Mouse (Mus musculus): ENCODE results near the gene Pirb. TPM values are rescaled to one million over a fixed set of nuclear protein-coding genes. Genes with fewer than 3 reads are reported as not detected.
"Not testable (repeated sequence)": the region's sequence is repeated elsewhere in the genome, so short reads cannot be mapped to it uniquely, and the experiment has no call there.

Gene Pirb
- 0.51 and 0.79 TPM in 2 replicates for polyA plus RNA-seq (2012; rRNA removed)

- H3K4me1 ChIP-seq (ENCODE audit: control insufficient read depth, insufficient read depth, low read length); H3K27ac ChIP-seq (ENCODE audit: control insufficient read depth, insufficient read depth, low read depth, low read length); H3K27me3 ChIP-seq (ENCODE audit: control insufficient read depth, insufficient read depth, low read length); H3K36me3 ChIP-seq (ENCODE audit: control insufficient read depth, insufficient read depth, low read length); H3K4me3 ChIP-seq (ENCODE audit: control insufficient read depth, low read depth, low read length): not testable (repeated sequence)
These were observed at the start of gene Pirb for GRCm38 (mm10) chr7:3720268-3720667. TSS of gene Pirb (minus strand) at chr7:3720391.

GRCm38 (mm10) chr7:3732675-3733074 is 12.5 kb upstream of the Pirb start:
- not testable (repeated sequence) for H3K4me3 ChIP-seq (ENCODE audit: control insufficient read depth, low read depth, low read length); H3K27me3 ChIP-seq (ENCODE audit: control insufficient read depth, insufficient read depth, low read length); H3K4me1 ChIP-seq (ENCODE audit: control insufficient read depth, insufficient read depth, low read length); H3K36me3 ChIP-seq (ENCODE audit: control insufficient read depth, insufficient read depth, low read length); H3K27ac ChIP-seq (ENCODE audit: control insufficient read depth, insufficient read depth, low read depth, low read length)

- H3K27me3 ChIP-seq (ENCODE audit: control insufficient read depth, insufficient read depth, low read length); H3K27ac ChIP-seq (ENCODE audit: control insufficient read depth, insufficient read depth, low read depth, low read length); H3K36me3 ChIP-seq (ENCODE audit: control insufficient read depth, insufficient read depth, low read length); H3K4me1 ChIP-seq (ENCODE audit: control insufficient read depth, insufficient read depth, low read length); H3K4me3 ChIP-seq (ENCODE audit: control insufficient read depth, low read depth, low read length): not testable (repeated sequence)
These were observed 5.3 kb upstream of the Pirb start for GRCm38 (mm10) chr7:3725459-3725858.

GRCm38 (mm10) chr7:3715249-3715648 is 4.9 kb downstream of the Pirb start:
- Histone ChIP-seq H3K4me1 (ENCODE audit: control insufficient read depth, insufficient read depth, low read length) (no peaks in the 10 kb centered on the region), H3K4me3 (ENCODE audit: control insufficient read depth, low read depth, low read length) (no peak overlapping the region), H3K36me3 (ENCODE audit: control insufficient read depth, insufficient read depth, low read length) (no peaks in the 10 kb centered on the region), H3K27ac (ENCODE audit: control insufficient read depth, insufficient read depth, low read depth, low read length) (no peak overlapping the region), H3K27me3 (ENCODE audit: control insufficient read depth, insufficient read depth, low read length) (no peaks in the 10 kb centered on the region)
- TF ChIP-seq POLR2A (IDR thresholded peaks at IDR 0.05; ENCODE audit: control insufficient read depth, low read depth, low read length) (no peak), CTCF (IDR thresholded peaks at IDR 0.05; ENCODE audit: control insufficient read depth, insufficient read depth, insufficient replicate concordance, low read depth, low read length) (no peak)

- TF ChIP-seq CTCF (IDR thresholded peaks at IDR 0.05; ENCODE audit: control insufficient read depth, insufficient read depth, insufficient replicate concordance, low read depth, low read length) = no peak
- TF ChIP-seq POLR2A (IDR thresholded peaks at IDR 0.05; ENCODE audit: control insufficient read depth, low read depth, low read length) = no peak
- Histone ChIP-seq H3K36me3 (ENCODE audit: control insufficient read depth, insufficient read depth, low read length) (no peaks in the 10 kb centered on the region), H3K4me1 (ENCODE audit: control insufficient read depth, insufficient read depth, low read length) (no peaks in the 10 kb centered on the region), H3K4me3 (ENCODE audit: control insufficient read depth, low read depth, low read length) (no peak overlapping the region), H3K27me3 (ENCODE audit: control insufficient read depth, insufficient read depth, low read length) (no peaks in the 10 kb centered on the region), H3K27ac (ENCODE audit: control insufficient read depth, insufficient read depth, low read depth, low read length) (no peak overlapping the region)
These were observed 7.8 kb downstream of the Pirb start for GRCm38 (mm10) chr7:3712264-3712942.

GRCm38 (mm10) chr7:3709000-3709399 is 11.2 kb downstream of the Pirb start:
- no peak overlapping the region for H3K27ac ChIP-seq (ENCODE audit: control insufficient read depth, insufficient read depth, low read depth, low read length)
- H3K36me3 ChIP-seq (ENCODE audit: control insufficient read depth, insufficient read depth, low read length) = no peaks in the 10 kb centered on the region; the same call in 1 of the 2 replicates
- no peaks in the 10 kb centered on the region for H3K27me3 ChIP-seq (ENCODE audit: control insufficient read depth, insufficient read depth, low read length)
- no peaks in the 10 kb centered on the region for H3K4me1 ChIP-seq (ENCODE audit: control insufficient read depth, insufficient read depth, low read length)
- no peak for TF ChIP-seq POLR2A (IDR thresholded peaks at IDR 0.05; ENCODE audit: control insufficient read depth, low read depth, low read length)
- no peak for TF ChIP-seq CTCF (IDR thresholded peaks at IDR 0.05; ENCODE audit: control insufficient read depth, insufficient read depth, insufficient replicate concordance, low read depth, low read length)
- no peak overlapping the region for H3K4me3 ChIP-seq (ENCODE audit: control insufficient read depth, low read depth, low read length)

GRCm38 (mm10) chr7:3708447-3708980 is 11.7 kb downstream of the Pirb start:
- H3K4me1 ChIP-seq (ENCODE audit: control insufficient read depth, insufficient read depth, low read length); H3K36me3 ChIP-seq (ENCODE audit: control insufficient read depth, insufficient read depth, low read length); H3K27me3 ChIP-seq (ENCODE audit: control insufficient read depth, insufficient read depth, low read length); H3K27ac ChIP-seq (ENCODE audit: control insufficient read depth, insufficient read depth, low read depth, low read length); H3K4me3 ChIP-seq (ENCODE audit: control insufficient read depth, low read depth, low read length): not testable (repeated sequence)

- Histone ChIP-seq H3K27me3 (ENCODE audit: control insufficient read depth, insufficient read depth, low read length) (no peaks in the 10 kb centered on the region), H3K27ac (ENCODE audit: control insufficient read depth, insufficient read depth, low read depth, low read length) (no peak overlapping the region)
- TF ChIP-seq CTCF (IDR thresholded peaks at IDR 0.05; ENCODE audit: control insufficient read depth, insufficient read depth, insufficient replicate concordance, low read depth, low read length) (no peak), POLR2A (IDR thresholded peaks at IDR 0.05; ENCODE audit: control insufficient read depth, low read depth, low read length) (no peak)
These were observed 12.4 kb downstream of the Pirb start for GRCm38 (mm10) chr7:3707568-3708413.

More at GRCm38 (mm10) chr7:3707568-3708413, 12.4 kb downstream of the Pirb start:
- no peaks in the 10 kb centered on the region; the same call in 1 of the 2 replicates for H3K36me3 ChIP-seq (ENCODE audit: control insufficient read depth, insufficient read depth, low read length)
- no peaks in the 10 kb centered on the region for H3K4me1 ChIP-seq (ENCODE audit: control insufficient read depth, insufficient read depth, low read length)
- no peak overlapping the region for H3K4me3 ChIP-seq (ENCODE audit: control insufficient read depth, low read depth, low read length)
